Mouse (Mus musculus): ENCODE measurements at regions not wholly inside any gene's neighbourhood (a gene's known extent, or its start where the extent isn't known, plus 50 kb on each side); places are given as distances from the start of the nearest gene placed in this dataset.

GRCm38 (mm10) chr17:65193341-65193740 is 347.2 kb downstream of the Tmem232 start:
- DNase-seq (ENCODE audit: low spot score) = no peak

- no peak for DNase-seq (ENCODE audit: low spot score)
These were observed 348.0 kb downstream of the Tmem232 start for GRCm38 (mm10) chr17:65192432-65193059.

GRCm38 (mm10) chr17:65190839-65191591 is 349.6 kb downstream of the Tmem232 start:
- DNase-seq (ENCODE audit: low spot score) = no peak

- DNase-seq (ENCODE audit: low spot score) = no peak
These were observed 345.3 kb upstream of the 4930583I09Rik start for GRCm38 (mm10) chr17:65181164-65181563.

GRCm38 (mm10) chr17:65175770-65176169 is 339.9 kb upstream of the 4930583I09Rik start:
- no peak for DNase-seq (ENCODE audit: low spot score)

GRCm38 (mm10) chr17:65174114-65174513 is 338.2 kb upstream of the 4930583I09Rik start:
- DNase-seq (ENCODE audit: low spot score) = no peak

GRCm38 (mm10) chr17:65173236-65173635 is 337.4 kb upstream of the 4930583I09Rik start:
- DNase-seq (ENCODE audit: low spot score) = no peak

GRCm38 (mm10) chr17:65170691-65171090 is 334.8 kb upstream of the 4930583I09Rik start:
- DNase-seq (ENCODE audit: low spot score) = no peak

GRCm38 (mm10) chr17:65169981-65170617 is 334.2 kb upstream of the 4930583I09Rik start:
- no peak for DNase-seq (ENCODE audit: low spot score)

- no peak for DNase-seq (ENCODE audit: low spot score)
These were observed 310.5 kb upstream of the 4930583I09Rik start for GRCm38 (mm10) chr17:65146376-65146775.

GRCm38 (mm10) chr17:65114651-65115050 is 278.8 kb upstream of the 4930583I09Rik start:
- DNase-seq (ENCODE audit: low spot score) = no peak

GRCm38 (mm10) chr17:65113121-65113520 is 277.2 kb upstream of the 4930583I09Rik start:
- DNase-seq (ENCODE audit: low spot score) = no peak

GRCm38 (mm10) chr17:65105622-65106021 is 269.8 kb upstream of the 4930583I09Rik start:
- DNase-seq (ENCODE audit: low spot score) = no peak

- no peak for DNase-seq (ENCODE audit: low spot score)
These were observed 265.3 kb upstream of the 4930583I09Rik start for GRCm38 (mm10) chr17:65101157-65101556.

- no peak for DNase-seq (ENCODE audit: low spot score)
These were observed 246.4 kb upstream of the 4930583I09Rik start for GRCm38 (mm10) chr17:65082249-65082648.

- no peak for DNase-seq (ENCODE audit: low spot score)
These were observed 245.9 kb upstream of the 4930583I09Rik start for GRCm38 (mm10) chr17:65081779-65082086.

GRCm38 (mm10) chr17:65081072-65081778 is 245.4 kb upstream of the 4930583I09Rik start:
- DNase-seq (ENCODE audit: low spot score) = no peak

GRCm38 (mm10) chr17:65074878-65075277 is 239.0 kb upstream of the 4930583I09Rik start:
- DNase-seq (ENCODE audit: low spot score) = no peak

- no peak for DNase-seq (ENCODE audit: low spot score)
These were observed 235.2 kb upstream of the 4930583I09Rik start for GRCm38 (mm10) chr17:65071114-65071513.

GRCm38 (mm10) chr17:65066135-65066534 is 230.3 kb upstream of the 4930583I09Rik start:
- DNase-seq (ENCODE audit: low spot score) = no peak

GRCm38 (mm10) chr17:65056059-65056458 is 220.2 kb upstream of the 4930583I09Rik start:
- no peak for DNase-seq (ENCODE audit: low spot score)

GRCm38 (mm10) chr17:65049860-65050482 is 214.1 kb upstream of the 4930583I09Rik start:
- DNase-seq (ENCODE audit: low spot score) = no peak

Data from MN1 (cell line).